8 mouse cellular contexts compared by ENCODE assay signal in the genomic region with DNA sequence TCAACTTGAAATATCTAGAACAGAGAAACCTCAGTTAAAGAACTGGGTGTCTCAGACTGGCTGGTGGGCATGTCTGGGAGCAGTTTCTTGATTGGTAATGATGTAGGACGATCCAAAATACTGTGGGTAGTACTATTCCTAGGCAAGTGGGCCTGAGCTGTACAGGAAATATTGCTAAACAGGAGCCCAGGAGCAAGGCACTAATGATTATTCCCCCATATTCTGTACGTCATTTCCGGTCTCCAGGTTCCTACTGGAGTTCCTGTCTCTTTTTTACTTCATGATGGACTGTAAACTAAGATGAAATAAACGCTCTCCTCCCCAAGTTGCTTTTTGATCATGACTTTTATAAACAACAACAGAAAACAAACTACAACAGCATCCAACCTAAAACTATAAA. TPM values are rescaled to one million over a fixed set of nuclear protein-coding genes. Genes with fewer than 3 reads are reported as not detected.
A peak's percentile ranks its signal among the peaks of the same experiment; 100 is the strongest.
DNase-seq lines count a peak whose midpoint lies in the region; ATAC-seq and TF ChIP-seq lines count a peak whose summit lies in the region.

No protein-coding gene starts in this region.

- no peaks in the 10 kb centered on the region; the same call in 1 of the 2 replicates for H3K79me2 ChIP-seq in liver, adult 2 months (ENCODE audit: control insufficient read depth, insufficient read depth, low read length)

- no peak for DNase-seq in liver, adult 2 months (ENCODE audit: extremely low read depth, low read depth, low spot score)
- DNase-seq in liver = no peak
- DNase-seq in limb, embryonic 14.5 days (ENCODE audit: low spot score) = no peak
- DNase-seq in spleen, adult 18-20 months = no peak
- no peak for DNase-seq in gastrocnemius, postnatal 10 days

- H3K27me3 ChIP-seq in erythroblast, embryonic 14.5 days (ENCODE audit: control insufficient read depth) = peaks cover 4% of the 10 kb centered on the region; the same call in 1 of the 2 replicates
- no peaks in the 10 kb centered on the region for H3K27me3 ChIP-seq in liver, adult 2 months (ENCODE audit: control insufficient read depth, insufficient read depth, low read length)
- H3K27me3 ChIP-seq in limb, embryonic 14.5 days (ENCODE audit: control insufficient read depth, insufficient read depth, low read length) = no peaks in the 10 kb centered on the region
- no peaks in the 10 kb centered on the region for H3K27me3 ChIP-seq in neural tube, embryonic 14.5 days (ENCODE audit: control insufficient read depth, insufficient read depth, low read length)

- peak overlapping the region; percentile 45 for H3K4me3 ChIP-seq in erythroblast, embryonic 14.5 days (replicated peaks)
- peak overlapping the region; percentile 47; the same call in 1 of the 2 replicates for H3K4me3 ChIP-seq in liver, adult 2 months (ENCODE audit: insufficient read depth, low read depth, low read length)
- peak overlapping the region; percentile 35 for H3K4me3 ChIP-seq in limb, embryonic 14.5 days (replicated peaks; ENCODE audit: low read length)
- H3K4me3 ChIP-seq in neural tube, embryonic 14.5 days (ENCODE audit: low read depth, low read length) = no peak overlapping the region

- peak overlapping the region; percentile 91 for H3K27ac ChIP-seq in liver, adult 2 months (replicated peaks; ENCODE audit: insufficient read depth, low read depth, low read length)
- H3K27ac ChIP-seq in limb, embryonic 14.5 days (replicated peaks; ENCODE audit: low read depth, low read length) = no peak overlapping the region
- no peak overlapping the region for H3K27ac ChIP-seq in neural tube, embryonic 14.5 days (ENCODE audit: low read depth, low read length)

- no peak for ATAC-seq in erythroblast, adult 5-6 weeks (replicated peaks; ENCODE audit: low FRiP score, poor library complexity, severe bottlenecking)
- no peak for ATAC-seq in limb, embryonic 14.5 days (ENCODE audit: low FRiP score, low read depth)
- ATAC-seq in neural tube, embryonic 14.5 days (ENCODE audit: low read depth) = no peak

- no peaks in the 10 kb centered on the region; the same call in 1 of the 2 replicates for H3K4me1 ChIP-seq in erythroblast, embryonic 14.5 days (ENCODE audit: control insufficient read depth)
- H3K4me1 ChIP-seq in liver, adult 2 months (ENCODE audit: control insufficient read depth, insufficient read depth, low read length) = peaks cover 21% of the 10 kb centered on the region
- no peaks in the 10 kb centered on the region for H3K4me1 ChIP-seq in limb, embryonic 14.5 days (ENCODE audit: control insufficient read depth, insufficient read depth, low read length)
- H3K4me1 ChIP-seq in neural tube, embryonic 14.5 days (ENCODE audit: control insufficient read depth, insufficient read depth, low read length) = 0 out of 2 replicates have a peak, but pooled peaks cover 4% of the 10 kb centered on the region

- no peaks in the 10 kb centered on the region for H3K9me3 ChIP-seq in erythroblast, embryonic 14.5 days (ENCODE audit: control insufficient read depth, low read length)
- no peaks in the 10 kb centered on the region for H3K9me3 ChIP-seq in limb, embryonic 14.5 days (ENCODE audit: control insufficient read depth, low read length)
- no peaks in the 10 kb centered on the region for H3K9me3 ChIP-seq in neural tube, embryonic 14.5 days (ENCODE audit: control insufficient read depth, low read length)

- H3K4me2 ChIP-seq in limb, embryonic 14.5 days (replicated peaks; ENCODE audit: low read depth, low read length, severe bottlenecking) = peak overlapping the region; percentile 51
- H3K4me2 ChIP-seq in neural tube, embryonic 14.5 days (ENCODE audit: low read depth, low read length) = peak overlapping the region; percentile 45; the same call in 1 of the 2 replicates

- no peak for TF ChIP-seq POLR2A in liver, adult 2 months (IDR thresholded peaks at IDR 0.05; ENCODE audit: extremely low read depth, insufficient read depth, low read length)
- no peak for TF ChIP-seq POLR2A in limb, embryonic 14.5 days (IDR thresholded peaks at IDR 0.05; ENCODE audit: borderline replicate concordance, extremely low read depth, insufficient read depth, insufficient read length)

- H3K36me3 ChIP-seq in erythroblast, embryonic 14.5 days (ENCODE audit: control insufficient read depth) = no peaks in the 10 kb centered on the region
- H3K36me3 ChIP-seq in liver, adult 2 months (ENCODE audit: control insufficient read depth, insufficient read depth, low read length) = no peaks in the 10 kb centered on the region
- H3K36me3 ChIP-seq in limb, embryonic 14.5 days (ENCODE audit: control insufficient read depth, insufficient read depth, low read length) = no peaks in the 10 kb centered on the region
- H3K36me3 ChIP-seq in neural tube, embryonic 14.5 days (ENCODE audit: control insufficient read depth, insufficient read depth, low read length) = no peaks in the 10 kb centered on the region

- 75% methylated on average over 4 of the region's 4 CpGs for whole genome bisulfite sequencing in liver, adult 2 months
- 81% methylated on average over 4 of the region's 4 CpGs for WGBS in limb, embryonic 14.5 days
- 91% methylated on average over 4 of the region's 4 CpGs for WGBS in neural tube, embryonic 14.5 days

- no peak overlapping the region for H3K9ac ChIP-seq in liver, adult 2 months (ENCODE audit: low read depth, low read length)
- peak overlapping the region; percentile 28; the same call in 1 of the 2 replicates for H3K9ac ChIP-seq in limb, embryonic 14.5 days (ENCODE audit: low read depth, low read length, severe bottlenecking)
- H3K9ac ChIP-seq in neural tube, embryonic 14.5 days (replicated peaks; ENCODE audit: low read depth, low read length) = no peak overlapping the region

- no peak for TF ChIP-seq CTCF in liver, adult 2 months (IDR thresholded peaks at IDR 0.05; ENCODE audit: low read depth, low read length)

RNA-seq across cellular contexts. Expression of gene Gcnt2, which starts 5.7 kb away (rescaled TPM):
- polyA plus RNA-seq in erythroblast, embryonic 14.5 days (2012) = not detected in 2 replicates
- 8.6 and 9.4 TPM in 2 replicates for total RNA-seq in erythroblast, adult 5-6 weeks (2015; ENCODE audit: low replicate concordance)
- total RNA-seq in erythroblast, adult 5-6 weeks (2017; ENCODE audit: low replicate concordance) = 2.2 and 5.7 TPM in 2 replicates
- 14.7 and 18.1 TPM in 2 replicates for total RNA-seq in liver, adult 2 months (2014; rRNA removed)
- 2.8 and 3.5 TPM in 2 replicates for polyA plus RNA-seq in liver, adult 2 months (2012; rRNA removed)
- polyA plus RNA-seq in limb, embryonic 14.5 days (2012; rRNA removed) = 1.6 and 1.7 TPM in 2 replicates
- 2.5 TPM in 2 replicates for polyA plus RNA-seq in limb, embryonic 14.5 days (2014; fragmentation: Nextera tagmentation; extraction: Ambion mirVana)
- 6.1 and 7.9 TPM in 2 replicates for polyA plus RNA-seq in neural tube, embryonic 14.5 days (2014; fragmentation: Nextera tagmentation; extraction: Ambion mirVana)
- total RNA-seq in gastrocnemius, postnatal 10 days (2021) = 1 to 10 TPM; 4.5 to 5.1 TPM
